Mouse (Mus musculus) MEL-GATA-1-ER (cell line): ENCODE measurements at regions not wholly inside any gene's neighbourhood (a gene's known extent, or its start where the extent isn't known, plus 50 kb on each side); places are given as distances from the start of the nearest gene placed in this dataset.

Experiments used
- DNase-seq: peaks from one replicate; pipeline ENCODE4 v3.0.0-alpha.2; 2012; ENCODE audit warnings: low read depth; ENCODE audit errors: extremely low read depth

DNA sequence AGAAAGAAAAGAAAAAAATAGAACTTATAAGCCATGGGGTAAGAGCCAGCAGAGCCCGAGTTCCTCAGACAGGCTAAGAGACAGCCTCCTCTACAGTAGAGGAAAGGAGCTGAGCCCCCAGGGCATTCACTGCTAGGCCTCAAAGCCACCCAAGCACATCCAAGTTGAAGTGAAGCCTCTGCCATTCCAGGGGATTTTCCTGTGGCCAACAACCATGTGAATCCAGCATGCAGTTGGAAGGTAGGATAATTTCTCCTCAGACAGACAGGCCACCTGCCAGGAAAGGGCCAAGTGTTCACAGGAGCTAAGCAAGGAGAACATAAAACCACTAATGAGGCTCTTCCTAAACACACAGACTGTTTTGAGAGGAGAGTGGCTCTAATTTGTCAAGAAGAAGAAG lies 199.6 kb upstream of the Cdyl start:
- DNase-seq: no peak

DNA sequence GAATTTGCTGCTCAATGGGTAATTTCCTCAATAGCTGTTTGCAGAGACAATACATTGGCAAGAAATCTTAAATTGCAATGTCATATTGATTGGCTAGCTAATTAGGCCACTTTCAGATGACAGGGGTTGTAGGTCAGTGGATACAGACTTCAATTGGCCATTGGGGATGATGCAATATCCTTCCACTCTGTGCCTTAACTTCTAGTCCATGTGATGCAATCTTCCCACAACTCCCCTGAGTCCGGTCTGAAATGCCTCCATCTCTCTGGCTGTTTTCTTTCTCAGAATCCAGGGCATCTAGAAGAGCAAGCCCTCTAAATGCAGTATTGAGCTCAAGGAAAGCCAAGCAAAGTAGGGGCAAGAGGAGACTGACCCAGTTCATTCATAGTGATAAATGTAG lies 196.4 kb upstream of the Cdyl start:
- DNase-seq: no peak

DNA sequence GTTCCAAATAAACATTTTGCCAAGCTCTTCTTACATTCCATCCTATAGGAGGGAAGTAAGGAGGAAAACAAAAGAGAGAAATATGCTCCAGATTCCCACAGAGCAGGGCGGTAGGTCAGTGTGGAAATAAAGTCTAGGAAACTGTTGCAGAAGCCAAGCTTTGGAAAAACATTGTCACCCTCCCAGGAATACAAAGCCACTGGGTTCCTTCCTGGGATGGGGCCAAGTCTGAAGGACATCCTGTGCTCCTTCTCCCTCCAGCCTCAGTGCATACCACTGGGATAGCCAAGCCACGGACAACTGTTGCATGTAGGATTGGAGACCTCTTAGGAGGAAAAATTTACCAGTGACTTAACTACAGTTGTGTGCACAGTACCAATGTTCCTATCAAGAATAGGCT lies 195.8 kb upstream of the Cdyl start:
- DNase-seq: no peak

DNA sequence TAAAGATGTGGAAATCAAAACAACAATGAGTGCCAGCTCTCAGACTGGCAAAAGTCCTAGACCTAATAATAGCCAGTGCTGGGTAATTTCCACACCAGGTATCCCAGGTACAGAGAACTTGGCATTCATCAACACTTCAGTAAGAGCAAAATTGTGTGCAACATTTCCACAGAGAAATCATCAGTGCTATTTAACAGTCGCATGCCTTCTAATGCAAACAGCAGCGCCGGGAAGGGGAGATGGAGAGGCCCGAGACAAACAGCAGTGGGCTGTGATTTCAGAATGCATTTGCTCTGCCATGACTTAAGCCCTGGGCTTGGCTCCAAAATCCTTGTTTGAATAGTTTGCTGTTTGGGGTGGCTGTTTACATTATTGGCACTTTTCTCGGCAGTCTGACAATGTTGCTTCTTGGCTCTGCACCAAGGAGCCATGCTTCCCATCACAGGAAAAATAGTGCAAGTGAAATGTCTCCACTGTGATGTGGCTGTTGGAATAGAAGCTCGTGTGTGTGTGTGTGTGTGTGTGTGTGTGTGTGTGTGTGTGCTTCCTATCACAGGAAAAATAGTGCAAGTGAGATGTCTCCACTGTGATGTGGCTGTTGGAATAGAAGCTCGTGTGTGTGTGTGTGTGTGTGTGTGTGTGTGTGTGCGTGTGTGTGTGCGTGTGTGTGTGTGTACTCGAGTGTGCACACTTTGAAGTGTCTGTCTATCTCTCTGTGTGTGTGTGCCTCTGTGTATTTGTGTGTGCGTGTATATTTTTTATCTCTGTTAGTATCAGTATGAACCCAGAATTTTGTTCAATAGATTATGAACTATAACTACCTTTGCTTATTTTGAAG lies 190.1 kb upstream of the Cdyl start:
- DNase-seq: no peak

DNA sequence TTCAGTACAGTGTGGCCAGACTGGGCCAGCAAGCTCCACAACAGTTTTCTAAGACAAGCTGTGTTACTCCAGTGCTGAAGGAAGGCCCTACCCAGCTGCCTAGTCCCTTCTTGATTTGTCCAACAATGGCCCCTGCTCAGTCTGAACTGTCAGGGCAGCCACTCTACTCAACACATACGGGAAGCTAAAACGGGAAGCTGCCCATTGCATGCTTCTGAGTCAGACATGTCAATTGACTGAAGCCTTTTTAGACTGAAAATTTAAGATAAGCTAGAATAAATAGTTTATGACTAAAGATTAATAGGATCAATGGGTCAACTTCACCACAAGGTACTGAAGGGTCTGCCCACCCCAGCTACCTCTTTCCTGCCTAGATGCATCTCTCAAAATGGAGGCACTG lies 181.4 kb upstream of the Cdyl start:
- no peak for DNase-seq

DNA sequence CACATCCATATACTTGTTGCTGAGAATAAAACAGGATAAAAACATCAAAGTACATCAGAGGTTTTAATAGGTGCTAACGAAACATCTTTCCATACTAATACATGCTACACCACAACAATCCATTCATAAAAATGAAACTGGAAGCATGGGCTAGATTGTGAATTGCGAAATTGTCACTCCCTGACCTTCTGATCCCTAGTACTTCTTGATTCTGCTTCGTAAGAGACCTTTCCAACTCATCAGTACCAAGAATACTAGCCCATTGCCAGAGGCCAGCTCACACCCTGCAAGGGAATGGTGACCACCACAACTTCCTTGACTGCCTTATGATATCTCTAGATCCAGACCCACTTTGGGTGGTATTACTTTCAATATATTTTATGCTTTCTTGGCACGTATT lies 177.3 kb upstream of the Cdyl start:
- DNase-seq: no peak

DNA sequence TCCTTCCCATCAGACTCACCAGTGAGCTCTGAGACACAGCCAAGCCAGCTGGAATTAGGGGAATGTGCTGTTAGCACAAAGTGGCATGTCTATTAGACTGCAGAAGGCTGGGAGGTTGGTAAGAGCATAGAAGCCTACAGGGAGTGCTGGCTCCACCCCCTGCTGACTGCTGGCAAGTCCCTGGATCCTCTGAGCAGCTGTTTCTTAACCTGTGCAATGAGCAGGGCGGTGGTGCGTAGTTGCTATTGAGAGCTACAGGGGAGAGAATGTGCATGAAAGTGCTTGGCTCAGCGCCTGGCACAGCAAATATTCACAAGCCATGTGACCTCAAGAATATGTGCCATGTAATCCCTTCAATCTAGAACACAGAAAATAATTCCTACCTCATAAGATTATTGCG lies 173.5 kb upstream of the Cdyl start:
- DNase-seq: no peak

DNA sequence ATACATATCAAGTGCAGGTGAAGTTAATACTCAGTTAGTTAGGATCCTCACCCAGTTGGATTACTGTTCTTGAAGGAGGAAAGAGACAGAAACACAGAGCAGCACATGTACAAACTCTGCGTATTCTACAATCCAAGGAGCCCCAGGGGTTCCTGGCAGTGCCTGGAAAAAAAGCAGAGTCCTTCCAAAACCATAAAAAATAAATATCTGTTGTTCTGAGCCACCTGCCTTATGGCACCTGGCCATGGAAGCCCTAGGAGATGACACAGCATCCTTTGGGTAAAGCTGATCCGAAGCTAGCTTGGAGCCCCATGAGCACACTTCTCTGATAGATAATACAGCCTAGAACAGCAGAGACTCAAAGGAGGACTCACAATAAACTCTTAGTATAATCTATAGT lies 159.9 kb upstream of the Cdyl start:
- no peak for DNase-seq

DNA sequence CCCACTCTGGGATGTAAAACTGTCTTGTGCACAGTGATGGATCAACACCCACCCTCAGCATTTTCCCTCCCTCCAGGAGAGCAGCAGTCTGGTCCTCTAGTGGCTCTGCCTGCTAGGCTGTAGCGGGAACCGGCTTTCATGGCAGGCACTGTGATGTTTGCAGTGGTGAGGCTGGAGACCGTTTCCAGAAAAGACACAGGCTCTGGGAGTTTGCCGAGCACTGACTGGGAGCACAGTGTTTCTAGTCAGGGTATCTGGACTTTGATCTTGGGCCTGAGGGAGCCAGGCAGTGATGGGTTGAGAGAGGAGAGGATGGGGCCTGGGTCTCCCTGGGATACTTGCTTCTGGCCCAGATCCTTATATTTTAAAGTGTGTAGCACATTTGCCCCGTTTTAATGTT lies 158.7 kb upstream of the Cdyl start:
- no peak for DNase-seq

DNA sequence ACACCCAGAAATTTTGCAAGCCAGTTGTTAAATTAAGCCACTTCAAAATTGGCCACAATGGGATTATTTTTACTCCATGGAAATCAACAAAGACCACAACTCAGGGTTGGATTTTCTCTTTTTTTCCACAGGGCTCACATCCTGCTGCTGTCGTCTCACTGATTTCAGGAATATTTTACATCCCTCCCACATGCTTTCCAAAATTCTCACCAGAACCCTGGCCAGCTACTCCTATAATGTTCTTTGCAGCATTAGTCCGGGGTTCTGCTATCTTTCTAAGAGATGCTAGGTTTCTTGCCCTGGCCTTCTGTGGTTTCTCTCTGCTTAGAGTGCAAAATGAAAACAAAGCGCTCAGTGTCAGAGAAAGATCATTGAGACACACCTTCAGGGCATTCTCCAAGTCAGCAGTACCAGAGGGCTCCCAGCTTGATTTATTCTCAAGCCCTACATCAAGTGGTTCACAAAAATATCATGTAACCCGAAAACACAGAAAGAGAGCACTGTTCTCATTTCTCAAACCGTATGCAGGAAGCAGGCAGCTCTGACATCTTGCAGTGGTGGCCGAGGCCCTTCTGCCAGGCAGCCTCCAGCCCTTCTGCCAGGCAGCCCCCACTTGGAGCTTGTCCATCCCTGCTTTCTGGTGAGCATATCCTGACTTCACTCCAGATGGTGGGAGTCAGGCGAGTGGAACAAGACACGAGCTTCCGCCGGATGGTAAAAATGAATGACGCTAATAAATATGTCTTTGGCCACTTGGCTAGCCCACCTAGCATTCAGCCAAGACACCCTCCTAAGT lies 158.1 kb upstream of the Cdyl start:
- DNase-seq: no peak

DNA sequence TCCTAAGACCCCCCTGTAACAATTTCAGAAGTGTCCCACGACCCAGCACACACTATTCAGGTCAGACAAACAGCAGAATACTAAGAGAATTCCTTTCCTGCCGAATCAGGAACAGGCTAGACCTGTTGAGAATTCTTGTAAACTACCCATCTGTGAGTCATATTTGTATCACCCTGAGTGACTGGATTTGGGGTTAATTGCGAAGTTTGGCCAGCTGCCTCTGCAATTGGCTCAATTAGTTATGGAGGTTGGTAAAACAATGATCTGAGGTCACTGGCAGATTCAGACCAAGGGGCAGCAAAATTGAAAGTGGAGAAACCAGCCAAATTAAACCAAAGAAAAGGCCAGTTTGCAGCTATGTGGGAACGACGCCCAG lies 157.5 kb upstream of the Cdyl start:
- DNase-seq: no peak

DNA sequence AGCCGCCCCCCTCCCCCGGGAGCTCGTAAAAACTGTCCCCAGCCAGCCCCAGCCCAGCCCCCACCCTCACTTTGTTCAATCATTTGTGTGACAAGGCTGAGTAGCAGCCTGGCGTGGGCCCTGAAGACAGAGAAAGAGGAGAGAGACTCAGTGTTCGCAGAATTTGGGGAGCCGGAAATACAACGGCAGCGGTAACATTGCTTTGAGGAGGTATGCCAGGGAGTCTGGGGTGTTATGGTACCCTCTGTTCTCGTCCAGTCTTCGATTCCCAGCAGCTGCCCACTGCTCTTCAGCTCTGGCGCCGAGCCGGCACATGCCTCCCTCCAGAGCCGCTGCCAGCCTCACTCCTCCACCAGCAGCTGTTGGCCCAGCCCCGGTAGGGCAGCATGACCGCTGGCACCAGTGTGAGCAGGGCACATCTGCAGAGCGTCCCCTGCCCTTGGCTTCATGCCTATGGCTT lies 156.2 kb upstream of the Cdyl start:
- DNase-seq: no peak

DNA sequence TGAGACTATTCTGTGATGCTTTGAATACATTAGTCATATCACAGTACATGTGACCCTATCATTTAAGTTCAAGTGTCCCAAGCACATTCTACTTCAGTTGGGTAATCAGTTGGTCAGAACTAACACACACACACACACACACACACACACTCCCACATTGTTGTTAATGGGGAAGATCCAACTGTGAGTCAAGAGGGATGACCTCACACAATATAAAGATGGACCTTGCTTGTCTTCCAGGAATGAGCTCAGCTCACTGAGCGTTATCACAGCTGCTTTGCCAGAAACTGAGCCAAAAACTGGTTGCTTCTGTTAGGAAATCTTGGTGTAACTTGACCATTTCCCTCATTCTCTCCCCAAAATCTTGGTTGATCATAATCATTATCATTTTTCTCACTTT lies 152.4 kb upstream of the Cdyl start:
- DNase-seq: no peak

DNA sequence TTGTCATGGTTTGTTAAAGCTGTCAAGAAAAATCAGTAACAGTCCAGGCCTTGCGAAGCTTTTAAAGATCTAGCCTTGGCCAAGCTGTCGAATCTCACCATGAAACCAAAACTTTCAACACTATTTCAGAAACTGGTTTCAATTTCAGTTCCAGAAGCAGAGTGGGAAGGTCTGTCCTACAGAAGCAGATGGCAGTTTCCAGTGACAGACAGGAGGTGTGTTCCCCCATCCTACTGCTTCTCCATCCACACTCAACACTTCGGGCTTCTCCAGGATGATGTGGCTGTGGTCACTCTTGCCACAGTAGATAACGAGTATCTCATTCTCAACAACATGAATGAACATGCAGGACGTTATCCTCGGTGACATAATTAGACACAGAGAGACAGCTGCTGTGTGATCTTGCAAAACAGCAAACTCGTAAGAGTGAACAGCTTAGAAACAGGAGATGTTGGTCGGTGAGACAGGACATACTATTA lies 147.6 kb upstream of the Cdyl start:
- DNase-seq: no peak

DNA sequence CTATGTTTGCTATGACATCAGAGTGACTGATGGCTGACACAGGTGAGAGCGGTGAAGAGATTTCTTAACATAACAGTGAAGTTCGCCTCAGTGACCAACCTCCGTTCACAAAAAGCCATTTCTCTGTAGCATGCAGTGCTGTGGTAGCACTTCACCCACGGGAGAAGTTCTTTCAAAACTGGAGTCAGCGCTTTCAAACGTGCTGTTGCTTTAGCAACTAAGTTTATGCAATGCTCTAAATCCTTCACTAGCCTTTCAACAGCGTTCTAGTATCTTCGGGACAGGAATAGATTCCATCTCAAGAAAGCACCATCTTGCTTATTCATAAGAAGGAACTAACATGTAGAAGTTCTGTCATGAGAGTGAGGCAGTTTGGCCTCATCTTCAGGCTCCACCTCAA lies 146.5 kb upstream of the Cdyl start:
- no peak for DNase-seq

DNA sequence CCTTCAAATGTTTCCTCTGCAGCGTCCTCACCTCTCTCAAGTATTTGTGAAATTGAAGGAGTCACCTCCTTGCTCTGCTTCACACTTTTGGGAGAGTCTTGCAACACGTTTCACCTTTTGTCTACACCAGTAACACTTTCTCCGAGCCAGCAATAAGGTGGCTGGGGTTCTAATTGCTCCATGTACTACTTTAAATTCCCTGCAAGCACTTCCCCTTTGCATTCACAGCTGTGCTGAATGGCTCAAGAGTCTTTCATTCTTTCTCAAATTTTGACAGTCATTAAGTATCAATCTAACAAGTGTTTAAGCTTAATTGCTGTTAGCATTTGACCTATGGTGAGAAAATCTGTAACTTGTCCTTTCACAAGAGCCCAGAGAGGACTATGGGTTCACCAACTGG lies 144.3 kb upstream of the Cdyl start:
- DNase-seq: no peak

DNA sequence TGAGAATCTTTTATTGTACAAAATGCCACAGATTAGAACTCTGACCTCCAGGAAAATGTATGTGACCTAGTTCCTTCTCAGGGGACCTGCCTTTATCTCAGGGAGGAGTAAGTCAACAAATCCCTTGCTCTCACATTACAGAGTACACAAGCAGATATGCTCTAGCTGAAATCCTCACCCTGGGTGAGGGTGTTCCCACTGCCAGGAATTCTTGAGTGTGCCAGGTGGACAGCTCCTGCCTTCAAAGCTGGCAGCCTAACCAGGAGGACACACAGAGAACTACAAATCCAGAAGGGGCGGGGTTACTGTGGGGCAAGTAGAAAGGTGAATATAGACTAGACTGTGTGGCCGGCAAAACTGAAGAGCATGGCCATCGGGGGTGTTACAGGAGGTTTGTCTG lies 141.9 kb upstream of the Cdyl start:
- DNase-seq: no peak

DNA sequence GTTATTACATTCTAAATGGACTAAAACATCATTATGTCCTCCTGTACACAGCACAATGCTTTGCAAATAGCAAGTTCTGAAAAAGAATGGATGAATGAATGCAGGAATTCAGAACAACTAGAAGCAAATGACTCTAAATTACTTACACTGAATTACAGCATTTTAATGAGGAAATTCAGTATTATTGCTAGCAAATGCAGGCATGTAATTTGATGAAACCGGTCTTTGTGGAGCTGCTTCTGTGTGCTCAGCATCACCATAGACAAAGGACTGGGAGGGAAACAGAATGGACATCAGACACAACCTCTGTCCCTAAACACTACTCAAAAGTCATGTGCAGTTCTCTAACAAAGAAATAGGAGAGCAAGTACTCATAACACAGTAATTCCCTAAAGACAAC lies 137.4 kb upstream of the Cdyl start:
- no peak for DNase-seq

DNA sequence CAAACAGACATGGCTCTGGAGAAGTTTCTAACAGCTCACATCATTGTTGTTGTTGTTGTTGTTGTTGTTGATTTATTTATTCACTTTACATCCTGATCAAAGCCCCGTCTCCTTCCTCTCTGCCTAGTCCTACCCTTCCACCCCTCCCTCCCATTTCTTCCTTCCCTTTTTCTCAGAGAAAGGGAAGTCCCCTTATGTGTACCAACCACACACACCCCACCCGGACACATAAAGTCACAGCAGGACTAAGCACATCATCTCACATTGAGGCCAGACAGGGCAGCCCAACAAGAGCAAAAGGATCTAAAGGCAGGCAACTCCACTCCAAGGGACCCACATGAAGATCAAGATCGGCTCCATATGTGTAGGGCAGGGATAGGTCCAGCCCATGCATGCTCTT lies 130.1 kb upstream of the Cdyl start:
- no peak for DNase-seq

DNA sequence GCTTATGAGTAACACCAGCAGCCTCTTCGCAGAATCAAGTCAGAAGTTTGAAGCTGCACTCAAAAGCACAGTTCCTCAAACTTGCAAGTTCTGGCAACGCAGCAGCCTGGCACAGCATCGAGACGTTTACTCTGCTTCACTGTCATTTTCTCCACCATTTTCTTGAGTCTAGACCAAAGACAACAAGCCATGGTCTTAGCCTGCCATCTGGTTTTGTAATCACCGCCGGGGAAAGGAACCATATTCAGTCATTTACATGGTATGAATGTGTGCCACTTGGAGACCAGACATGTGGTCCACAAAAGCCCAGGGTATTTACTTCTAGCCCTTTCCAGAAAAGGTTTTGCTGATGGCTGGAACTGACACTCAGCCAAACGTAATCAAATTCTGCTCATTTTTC lies 122.5 kb upstream of the Cdyl start:
- DNase-seq: no peak

DNA sequence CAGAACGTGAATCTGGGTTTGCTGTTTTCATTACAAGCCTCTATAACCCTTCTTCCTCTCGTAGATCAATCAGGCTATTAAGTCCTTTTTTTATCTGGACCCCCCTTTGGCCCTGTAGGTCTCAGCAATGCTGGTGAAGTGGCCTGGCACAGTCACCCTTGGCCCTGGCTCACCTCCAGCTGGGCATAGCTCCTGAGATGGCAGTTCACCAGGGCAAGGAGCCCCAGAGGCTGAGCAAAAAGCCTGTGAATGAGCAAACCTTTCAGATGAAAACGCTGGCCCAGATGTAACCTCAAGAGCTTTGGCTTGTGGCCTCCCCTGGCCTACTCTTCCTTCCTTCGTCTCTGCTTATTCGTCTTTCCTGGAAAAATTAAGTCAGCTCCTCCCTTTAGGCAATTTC lies 121.7 kb upstream of the Cdyl start:
- DNase-seq: no peak

DNA sequence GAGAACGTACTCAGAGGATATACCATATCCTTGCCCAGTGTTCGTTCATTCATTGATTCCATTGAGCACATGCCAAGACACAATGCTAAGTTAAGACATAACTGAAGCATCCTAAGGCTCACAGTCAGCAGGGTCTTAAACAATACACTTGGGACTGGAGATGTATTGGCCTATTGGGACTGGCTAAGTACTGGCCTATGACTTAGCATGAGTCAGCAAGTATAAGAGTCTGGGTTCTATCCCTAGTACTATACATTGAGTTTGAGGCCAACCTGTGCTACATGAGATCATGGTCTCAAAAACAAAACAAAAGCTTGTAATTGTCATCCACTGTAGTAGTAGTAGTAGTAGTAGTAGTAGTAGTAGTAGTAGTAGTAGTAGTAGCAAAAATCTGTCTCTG lies 119.2 kb upstream of the Cdyl start:
- DNase-seq: no peak

DNA sequence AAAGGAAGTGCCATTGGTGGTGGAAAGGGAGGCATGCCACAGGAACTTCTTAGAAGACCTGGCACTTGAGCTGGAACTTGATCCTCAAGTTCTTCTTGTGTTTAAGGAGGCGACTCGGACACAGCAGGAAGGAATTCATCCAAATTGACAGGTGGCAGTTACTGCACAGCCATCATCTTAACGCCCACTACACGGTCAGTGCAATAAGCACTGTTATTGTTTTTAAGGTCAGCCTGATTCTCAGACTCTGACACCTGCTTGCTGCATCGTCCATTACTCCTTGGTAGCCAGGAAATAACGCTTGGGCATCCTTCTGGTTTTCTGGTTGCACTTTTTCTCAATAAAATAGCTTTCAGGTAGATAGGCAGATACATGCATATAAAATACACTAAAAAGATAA lies 118.6 kb upstream of the Cdyl start:
- no peak for DNase-seq
